Mouse (Mus musculus): ENCODE measurements around the gene Ebi3. TPM values are rescaled to one million over a fixed set of nuclear protein-coding genes. Genes with fewer than 3 reads are reported as not detected.
"Not testable (repeated sequence)": the region's sequence is repeated elsewhere in the genome, so short reads cannot be mapped to it uniquely, and the experiment has no call there.

Gene Ebi3
- 1 to 10 TPM in 3 of 4 experiments, under 1 TPM in 1; 0.49 to 2.0 (median 1.5) TPM for total RNA-seq (2022)

DNA sequence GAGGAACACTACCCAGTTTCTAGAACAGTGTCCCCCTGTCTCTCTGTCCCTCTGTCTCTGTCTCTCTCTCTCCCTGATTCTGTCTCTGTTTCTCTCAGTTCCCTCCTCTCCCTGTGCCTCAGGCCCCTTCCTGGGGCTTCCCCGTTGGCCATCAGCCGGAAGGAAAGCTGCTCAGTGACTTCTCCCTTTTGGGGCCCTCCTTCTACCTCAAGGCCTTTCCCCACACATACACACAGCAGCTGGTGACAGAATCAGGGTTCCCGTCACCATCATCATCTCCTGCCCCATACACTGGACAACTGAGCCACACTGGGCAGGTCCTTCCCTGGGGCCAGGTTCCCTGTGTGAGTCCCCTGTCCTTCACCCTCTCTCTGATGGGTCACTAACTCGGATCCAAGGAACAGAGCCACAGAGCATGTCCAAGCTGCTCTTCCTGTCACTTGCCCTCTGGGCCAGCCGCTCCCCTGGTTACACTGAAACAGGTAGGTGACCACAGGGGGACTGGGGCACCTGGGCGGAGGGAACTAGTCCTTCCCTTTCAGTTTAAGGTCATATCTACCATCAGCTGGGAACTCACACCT is at the start of gene Ebi3:
TSS of gene Ebi3 (plus strand) at position 194 of the 581 bp plus-strand sequence.
- no peak for DNase-seq

DNA sequence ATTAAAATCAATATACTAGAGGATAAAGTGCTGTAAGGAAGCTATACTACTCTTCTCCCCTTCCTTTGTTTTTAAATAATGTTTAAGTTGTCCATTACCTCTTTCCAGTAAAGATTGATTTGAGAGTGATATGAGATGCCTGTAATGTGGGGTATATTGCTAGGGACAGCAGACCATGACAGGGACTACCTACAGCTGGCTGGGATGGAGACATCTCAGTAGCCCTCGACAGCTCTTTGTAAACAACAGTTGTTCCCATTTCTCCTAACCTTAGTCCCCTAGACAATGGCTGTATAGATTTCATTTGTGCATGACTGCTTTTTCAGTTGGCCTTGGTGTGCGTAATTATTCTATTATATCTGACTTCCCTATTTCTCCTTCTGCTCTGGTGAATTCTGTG is 49.4 kb upstream of the Ebi3 start:
- DNase-seq: no peak

DNA sequence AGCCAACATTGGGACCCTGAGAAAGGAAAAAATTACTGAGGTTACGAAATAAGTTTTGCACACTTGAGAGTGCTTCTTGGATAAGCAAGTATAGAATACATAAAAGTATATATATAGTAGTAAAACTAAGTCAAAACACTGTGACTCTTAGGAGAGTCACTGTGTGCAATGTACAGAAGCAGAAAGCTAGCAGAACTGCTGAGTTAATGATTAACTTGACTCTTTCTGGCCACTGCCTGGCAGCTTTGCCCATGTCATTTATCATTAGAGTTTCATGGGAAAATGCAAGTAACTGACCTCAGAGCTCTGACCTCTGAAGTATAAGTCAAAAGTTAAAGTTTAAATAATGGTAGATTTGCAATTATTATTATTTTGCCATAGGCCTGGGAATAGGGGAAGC is 48.8 kb upstream of the Ebi3 start:
- no peak for DNase-seq

DNA sequence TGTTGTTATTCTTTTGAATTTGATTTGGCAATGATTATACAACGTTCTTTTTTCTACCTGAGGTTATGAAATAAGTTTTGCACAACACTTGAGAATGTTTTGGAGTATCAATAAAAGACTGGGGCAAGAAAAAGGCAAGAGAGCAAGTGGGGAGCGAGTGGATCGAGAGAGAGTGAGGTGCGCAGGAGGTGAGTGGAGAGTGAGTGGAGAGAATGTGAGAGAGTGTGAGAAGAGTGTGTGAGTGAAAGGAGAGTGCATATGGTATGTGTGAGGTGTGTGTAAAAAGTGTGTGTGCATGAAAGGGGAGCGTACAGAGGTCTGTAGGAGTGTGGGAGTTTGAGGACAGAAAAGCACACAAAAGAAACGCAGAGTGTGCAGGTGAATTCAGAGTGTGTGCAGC is 48.3 kb upstream of the Ebi3 start:
- DNase-seq: no peak

DNA sequence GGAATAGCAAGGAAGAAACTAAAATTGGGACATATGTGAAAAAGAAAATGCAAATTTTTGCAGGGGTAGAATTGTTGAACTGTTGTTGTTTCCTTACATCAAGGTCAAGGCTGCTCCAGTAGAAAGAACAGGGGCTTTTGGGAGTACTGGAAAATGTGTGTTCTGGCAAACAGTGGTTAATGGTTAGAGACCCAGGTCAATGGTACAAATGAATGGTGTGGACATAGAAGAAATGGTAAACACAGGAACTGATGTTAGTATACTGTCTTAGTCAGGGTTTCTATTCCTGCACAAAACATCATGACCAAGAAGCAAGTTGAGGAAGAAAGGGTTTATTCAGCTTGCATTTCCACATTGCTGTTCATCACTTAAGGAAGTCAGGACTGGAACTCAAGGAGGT is 45.8 kb upstream of the Ebi3 start:
- no peak for DNase-seq

DNA sequence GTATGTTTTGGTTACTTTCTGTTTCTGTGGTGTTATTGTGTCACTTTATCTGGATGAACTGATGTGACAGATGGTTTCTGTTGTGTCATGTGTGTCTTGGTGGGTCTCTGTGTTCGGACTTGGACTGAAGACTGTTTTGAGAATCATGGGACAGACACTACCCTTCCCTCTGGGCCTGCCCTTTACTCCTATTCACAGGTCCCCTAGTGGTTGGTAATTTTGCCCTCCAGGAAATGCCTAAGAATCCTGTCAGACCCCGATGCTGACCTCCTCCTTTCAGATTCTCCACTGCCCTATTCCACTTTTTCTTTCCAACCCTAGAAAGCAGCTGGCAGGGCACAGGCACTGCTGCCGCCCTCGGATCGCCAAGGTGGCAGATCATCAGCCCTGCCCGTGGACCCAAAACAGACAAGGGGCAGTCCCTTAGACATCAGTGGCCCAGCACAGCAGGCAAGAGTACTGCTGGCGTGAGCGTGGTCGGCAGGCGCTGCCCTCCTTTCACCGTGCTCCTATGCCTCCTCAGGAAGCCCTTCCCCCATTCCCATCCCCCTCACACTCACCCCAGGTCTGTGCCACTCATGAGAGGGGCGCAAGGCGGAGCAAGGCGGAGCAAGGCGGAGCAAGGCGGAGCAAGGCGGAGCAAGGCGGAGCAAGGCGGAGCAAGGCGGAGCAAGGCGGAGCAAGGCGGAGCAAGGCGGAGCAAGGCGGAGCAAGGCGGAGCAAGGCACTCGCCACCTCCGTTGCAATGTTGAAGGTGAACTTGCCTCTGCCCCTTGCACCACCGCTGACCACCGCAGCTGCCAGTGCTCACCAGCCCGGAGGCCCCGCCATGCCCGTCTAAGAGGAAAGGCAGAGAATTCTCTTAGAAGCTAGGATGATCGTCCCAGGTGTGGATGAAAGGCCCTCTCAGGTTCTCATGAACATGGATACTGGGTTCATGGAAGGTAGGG is 20.6 kb upstream of the Ebi3 start:
- peak; percentile 37 for DNase-seq

DNA sequence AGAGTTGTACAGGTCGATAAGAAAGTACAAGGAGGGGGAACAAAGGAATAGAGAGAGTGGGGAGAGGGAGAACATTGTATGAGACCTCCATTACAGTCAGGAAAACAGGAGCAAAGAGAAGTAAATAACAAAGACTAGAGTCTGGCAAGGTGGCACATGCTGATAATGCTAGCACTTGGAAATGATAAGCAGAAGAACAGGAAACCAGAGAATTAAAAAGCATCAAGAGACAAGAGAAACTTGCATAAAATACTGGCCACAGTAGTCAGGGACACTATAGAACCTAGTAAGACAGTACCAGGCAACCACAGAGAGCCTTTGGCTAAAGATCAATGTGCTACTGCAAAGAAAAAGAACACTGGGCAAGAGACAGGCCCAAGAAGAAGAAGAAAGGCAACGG is 19.8 kb upstream of the Ebi3 start:
- DNase-seq: no peak

DNA sequence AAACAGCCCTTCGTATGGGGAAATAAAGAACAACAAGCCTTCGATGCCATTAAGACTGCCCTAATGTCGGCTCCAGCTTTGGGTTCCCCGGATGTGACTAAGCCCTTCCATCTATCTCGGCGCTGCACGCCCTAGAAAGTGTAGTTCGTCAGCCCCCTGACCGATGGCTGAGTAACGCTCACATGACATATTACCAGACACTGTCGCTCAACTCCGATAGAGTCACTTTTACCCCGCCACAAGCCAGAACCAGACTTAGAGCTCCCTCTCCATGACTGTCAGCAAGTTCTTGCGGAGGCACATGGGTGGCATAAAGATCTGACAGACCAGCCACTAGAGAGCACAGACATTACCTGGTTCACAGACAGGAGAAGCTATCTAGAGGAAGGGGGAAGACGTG is 19.2 kb upstream of the Ebi3 start:
- DNase-seq: no peak

DNA sequence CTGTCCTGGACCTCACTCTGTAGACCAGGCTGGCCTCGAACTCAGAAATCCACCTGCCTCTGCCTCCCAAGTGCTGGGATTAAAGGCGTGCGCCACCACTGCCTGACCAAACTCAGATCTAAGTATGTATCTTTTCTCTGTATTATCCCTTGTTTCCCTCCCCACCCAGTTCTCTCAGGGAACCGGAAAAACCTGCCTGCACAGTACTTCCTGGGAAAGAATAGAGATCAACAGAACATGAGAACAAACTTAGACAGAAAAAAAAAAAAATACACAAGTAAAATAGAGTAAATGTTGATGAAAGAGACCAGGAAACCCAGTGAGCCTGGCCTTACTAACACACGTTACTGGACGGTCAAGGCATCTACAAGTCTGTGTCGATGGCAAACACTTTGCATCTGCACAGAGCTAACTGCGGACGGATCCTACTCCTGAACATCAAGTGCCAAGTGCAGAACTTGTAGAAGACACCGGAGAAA is 8.0 kb upstream of the Ebi3 start:
- not testable (repeated sequence) for DNase-seq

DNA sequence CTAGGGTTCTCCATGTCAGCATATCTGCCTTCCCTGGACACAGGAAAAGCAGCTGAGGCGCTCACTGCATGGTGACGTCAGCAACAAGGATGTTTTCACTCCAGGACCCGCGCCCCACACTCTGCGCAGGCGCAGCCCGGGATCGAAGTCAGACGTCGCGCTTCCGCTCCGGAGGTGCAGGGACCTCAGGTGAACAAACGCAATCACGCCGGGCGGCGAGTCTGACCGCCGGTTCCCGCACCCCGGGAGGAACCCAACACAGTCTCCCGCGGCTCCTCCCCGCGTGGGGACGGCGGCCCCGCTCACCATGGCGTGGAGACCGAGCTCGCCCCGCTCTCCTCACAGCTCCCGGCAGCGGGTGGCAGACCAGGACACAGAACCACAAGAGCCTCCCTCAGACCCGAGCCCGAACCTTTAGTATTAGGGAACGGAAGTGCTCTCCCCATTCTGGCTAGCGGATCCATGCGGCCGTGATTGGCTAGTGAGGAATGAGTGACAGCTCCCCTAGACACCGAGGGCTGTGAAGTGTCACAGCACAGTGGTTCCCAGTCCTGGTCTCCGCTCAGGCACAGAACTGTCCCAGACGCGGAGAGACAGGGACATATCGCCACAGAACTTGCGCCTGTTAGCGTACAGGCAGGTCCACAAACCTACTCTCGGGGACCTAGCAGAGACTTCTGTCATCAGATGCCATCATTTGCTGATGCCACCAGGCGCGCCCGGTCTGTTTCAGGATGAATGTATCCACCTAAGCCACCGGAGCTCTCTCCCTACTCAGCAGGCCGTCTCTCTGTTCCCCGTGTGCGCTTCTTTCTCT is 7.4 kb upstream of the Ebi3 start:
- DNase-seq: peak; percentile 92

DNA sequence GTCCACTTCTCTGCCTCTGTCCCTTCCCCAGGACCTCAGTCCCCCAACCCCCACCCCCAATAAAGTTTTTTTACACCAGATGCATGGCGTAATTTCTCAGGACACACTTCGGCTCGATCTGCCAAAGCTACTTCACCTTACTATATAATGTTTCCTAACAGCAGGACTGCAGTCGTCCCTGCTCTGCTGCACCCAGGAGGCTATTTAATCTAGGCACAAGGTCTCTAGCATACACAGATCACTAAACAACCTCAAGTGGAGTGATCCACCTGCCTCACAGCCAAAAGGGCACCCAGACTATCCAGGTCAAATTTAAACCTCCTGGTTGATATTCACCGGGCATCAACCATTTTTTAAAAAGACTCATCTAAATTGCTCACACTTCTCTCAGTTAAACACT is 6.7 kb upstream of the Ebi3 start:
- no peak for DNase-seq

DNA sequence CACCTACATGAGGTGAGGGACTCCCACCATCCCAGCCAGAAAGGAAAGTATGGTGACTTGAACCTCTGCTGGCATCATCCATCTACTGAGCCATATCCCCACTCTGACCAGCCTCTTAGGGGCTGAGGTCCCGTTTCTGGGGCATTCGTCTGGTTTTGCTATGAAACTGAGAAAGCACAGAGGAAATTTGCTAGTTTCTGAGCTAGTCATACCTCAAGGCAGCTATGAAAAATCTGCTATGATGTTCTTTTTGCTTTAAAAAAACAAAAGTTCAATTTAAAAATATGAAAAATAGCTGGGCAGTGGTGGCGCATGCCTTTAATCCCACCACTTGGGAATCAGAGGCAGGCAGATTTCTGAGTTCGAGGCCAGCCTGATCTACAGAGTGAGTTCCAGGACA is 3.8 kb upstream of the Ebi3 start:
- DNase-seq: no peak

DNA sequence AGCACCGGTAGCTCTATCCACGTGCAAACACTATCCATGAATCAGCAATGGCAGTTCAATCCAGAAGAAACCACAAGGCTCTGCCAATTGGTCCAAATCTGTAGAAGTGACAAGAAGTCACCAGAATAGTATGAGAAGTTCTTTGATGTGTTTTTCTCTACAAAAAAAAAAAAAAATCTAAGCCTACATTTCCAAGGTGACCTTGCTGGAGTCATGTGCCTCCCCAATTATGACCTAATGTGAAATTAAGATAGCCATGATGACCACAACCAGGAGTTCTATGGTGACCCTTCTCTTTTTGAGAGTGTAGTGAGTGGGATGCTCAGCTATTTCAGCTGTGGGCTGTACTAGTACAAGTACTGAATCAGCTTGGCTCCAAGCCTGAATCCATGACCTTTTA is 3.0 kb upstream of the Ebi3 start, which contains the start of gene Zfp119b:
TSS of gene Zfp119b (minus strand) at position 101 of the 400 bp plus-strand sequence.
- DNase-seq: no peak

DNA sequence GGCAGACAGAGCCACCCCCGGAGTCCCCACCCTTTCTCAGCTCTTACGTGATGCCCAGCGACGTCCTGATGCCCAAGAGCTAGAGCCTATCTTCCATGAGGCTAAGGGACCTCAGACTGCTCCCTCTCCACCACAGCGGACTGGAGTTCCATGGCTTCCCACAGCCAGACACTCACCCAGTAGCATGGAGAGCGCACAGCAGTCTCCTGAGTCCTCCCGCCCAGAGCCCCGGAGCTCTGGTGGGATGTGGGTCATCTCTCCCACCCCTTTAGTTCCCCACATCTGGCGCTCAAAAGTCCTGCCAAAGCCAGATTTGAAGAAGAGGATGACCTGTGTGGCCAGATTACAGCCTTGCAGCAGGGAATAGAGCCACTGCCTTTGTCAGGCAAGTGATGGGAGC is 1.8 kb upstream of the Ebi3 start:
- no peak for DNase-seq

DNA sequence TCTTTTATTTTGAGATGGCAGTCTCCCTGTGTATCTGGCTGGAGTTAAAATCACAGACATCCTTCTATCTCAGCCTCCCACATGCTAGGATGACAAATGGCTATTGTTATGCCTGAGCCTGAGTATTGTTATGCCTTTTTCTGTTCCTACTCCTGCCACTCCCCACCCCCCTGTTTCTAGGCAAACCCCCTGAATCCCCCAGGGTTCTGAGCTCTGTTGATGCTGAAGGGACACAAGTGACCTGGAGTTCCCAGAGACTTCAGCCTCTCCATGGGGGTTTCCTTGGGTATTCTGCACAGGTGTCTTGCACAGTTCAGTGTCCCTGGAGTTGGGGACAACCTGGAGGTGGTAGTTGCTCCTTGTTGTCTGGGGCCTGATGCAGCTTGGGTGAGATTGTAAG is 399 bp upstream of the Ebi3 start:
- no peak for DNase-seq

DNA sequence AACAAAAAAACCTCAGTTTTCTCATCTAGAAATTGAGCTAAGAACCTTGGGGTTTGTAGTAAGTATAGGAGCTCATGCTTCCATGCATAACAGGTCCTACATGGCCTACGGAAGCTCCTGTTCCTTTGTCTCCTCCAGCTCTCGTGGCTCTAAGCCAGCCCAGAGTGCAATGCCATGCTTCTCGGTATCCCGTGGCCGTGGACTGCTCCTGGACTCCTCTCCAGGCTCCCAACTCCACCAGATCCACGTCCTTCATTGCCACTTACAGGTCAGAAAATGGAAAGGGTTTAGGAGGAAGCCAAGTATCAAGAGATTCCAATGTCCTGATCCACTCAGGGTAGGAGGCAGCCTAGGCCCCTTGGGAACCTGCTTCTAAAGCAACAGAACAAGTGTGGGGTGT is 1.3 kb downstream of the Ebi3 start:
- DNase-seq: no peak

DNA sequence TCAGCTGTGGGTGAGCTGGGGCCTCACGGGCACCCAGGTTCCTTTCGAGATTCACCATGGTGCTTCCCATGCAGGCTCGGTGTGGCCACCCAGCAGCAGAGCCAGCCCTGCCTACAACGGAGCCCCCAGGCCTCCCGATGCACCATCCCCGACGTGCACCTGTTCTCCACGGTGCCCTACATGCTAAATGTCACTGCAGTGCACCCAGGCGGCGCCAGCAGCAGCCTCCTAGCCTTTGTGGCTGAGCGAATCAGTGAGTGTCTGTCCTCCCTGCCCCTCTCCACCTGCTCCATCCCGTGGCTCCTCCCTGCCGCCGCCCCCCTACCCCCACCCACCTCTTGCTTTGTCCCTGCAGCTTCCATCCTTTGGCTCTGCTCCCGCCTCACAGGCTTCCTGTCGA is 1.8 kb downstream of the Ebi3 start:
- no peak for DNase-seq

DNA sequence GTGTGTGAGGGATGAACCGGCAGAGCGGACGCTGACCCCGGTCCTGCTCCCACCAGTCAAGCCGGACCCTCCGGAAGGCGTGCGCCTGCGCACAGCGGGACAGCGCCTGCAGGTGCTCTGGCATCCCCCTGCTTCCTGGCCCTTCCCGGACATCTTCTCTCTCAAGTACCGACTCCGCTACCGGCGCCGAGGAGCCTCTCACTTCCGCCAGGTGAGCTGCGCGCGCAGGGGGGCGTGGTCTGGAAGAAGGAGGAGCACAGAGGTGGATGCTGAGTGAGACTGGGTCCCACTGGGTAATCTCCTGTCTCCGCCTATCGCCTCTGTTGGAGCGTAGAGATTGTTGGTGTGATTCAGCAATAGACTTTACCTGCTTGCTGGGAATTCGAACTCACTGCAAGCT is 3.7 kb downstream of the Ebi3 start:
- no peak for DNase-seq

DNA sequence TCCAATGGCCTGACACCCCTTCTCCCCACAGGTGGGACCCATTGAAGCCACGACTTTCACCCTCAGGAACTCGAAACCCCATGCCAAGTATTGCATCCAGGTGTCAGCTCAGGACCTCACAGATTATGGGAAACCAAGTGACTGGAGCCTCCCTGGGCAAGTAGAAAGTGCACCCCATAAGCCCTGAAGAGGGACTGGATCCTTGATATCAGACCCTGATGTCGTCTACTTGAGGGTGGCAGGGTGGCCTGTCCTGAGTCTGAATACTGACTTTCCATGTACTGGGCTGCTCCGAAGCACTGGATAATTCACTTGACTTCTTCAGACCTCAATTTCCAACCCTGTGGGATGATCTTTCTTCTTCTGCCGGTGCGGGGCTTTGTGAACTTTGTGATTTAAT is 4.2 kb downstream of the Ebi3 start:
- DNase-seq: no peak

DNA sequence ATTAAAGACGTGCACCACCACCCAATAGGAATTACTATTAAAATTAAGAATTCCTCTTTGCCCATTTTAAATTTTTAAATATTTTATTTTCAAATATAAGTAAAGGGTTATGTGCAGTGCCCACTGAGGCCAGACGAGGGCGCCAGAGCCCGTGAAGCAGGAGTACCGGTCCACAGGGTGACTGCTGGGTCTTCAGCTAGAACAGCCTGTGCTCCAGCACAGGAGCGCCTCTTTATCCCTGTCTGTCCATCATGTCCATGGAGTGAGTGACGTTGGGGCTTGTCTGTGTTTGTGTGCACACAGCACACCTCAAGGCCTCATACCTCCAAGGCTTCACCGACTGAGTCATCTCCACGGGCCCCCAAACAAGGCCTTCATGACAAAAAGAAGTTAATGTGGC is 4.7 kb downstream of the Ebi3 start:
- DNase-seq: no peak

DNA sequence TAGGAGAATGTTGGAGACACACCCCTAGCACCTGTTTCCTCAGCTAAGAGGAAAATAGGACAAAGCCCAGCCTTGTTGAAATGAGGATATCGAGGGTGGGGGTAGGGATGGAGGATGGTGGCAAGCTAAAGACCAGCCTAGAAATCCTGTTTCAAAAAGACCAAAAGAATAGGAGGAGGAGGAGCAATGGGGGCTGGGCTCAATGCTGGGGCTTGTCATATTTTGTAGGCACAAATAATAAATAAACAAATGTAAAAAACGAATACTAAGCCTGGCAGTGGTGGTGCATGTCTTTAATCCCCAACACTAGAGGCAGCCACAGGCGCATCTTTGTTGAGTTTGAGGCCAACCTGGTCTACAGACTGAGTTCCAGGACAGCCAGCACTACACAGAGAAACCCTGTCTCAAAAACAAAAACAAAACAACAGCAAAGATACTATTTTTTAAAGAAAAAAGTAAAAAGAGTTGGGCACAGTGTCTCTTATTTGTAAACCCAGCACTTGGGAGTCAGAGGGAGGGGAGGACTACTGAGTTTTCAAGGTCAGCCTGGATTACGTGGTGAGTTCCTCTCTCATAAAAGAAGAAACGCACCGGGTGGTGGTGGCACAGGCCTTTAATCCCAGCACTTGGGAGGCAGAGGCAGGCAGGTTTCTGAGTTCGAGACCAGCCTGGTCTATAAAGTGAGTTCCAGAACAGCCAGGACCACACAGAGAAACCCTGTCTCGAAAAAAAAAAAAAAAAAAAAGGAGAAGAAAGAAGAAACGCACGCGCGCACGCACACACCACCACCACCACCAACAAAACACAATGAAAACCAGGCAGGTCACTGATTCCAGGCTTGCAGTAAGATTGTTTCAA is 5.5 kb downstream of the Ebi3 start:
- no peak for DNase-seq

DNA sequence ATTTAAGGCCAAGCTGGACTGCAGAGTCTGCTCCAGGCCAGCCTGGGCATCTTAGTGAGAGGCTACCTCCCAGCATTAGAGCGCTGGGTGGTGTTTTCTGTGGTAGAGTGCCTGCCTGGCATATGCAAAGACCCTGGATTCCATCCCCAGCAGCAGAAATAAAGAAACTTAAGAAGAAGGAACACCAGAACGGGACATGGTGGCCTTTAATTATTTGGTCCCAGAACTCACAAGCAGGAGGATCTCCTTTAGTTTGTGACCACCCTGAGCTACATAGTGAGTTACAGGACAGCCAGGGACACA is 6.1 kb downstream of the Ebi3 start:
- no peak for DNase-seq
